Comparison of ENCODE assay signal across 17 mouse cellular contexts in genomic region chr6:31389716-31390115, GRCm38 (mm10). TPM values are rescaled to one million over a fixed set of nuclear protein-coding genes. Genes with fewer than 3 reads are reported as not detected.
DNase-seq lines count a peak whose midpoint lies in the region; ATAC-seq and TF ChIP-seq lines count a peak whose summit lies in the region.
"Had no signal": no experiment of that assay in that cellular context is flagged by ENCODE, and none has a peak within 500 bp of the region (broad histone marks: within the 10 kb centered on the region; RNA-seq: fewer than 3 reads in every experiment).

No protein-coding gene starts in this region.

- no peaks in the 10 kb centered on the region for H3K4me1 ChIP-seq in forebrain, embryonic 14.5 days (ENCODE audit: control insufficient read depth, insufficient read depth, low read length)
- peaks cover 2% of the 10 kb centered on the region for H3K4me1 ChIP-seq in forebrain, embryonic 16.5 days (replicated peaks; ENCODE audit: control insufficient read depth, insufficient read depth, low read length)
- H3K4me1 ChIP-seq in heart, postnatal 0 days (ENCODE audit: control insufficient read depth, insufficient read depth) = peaks cover 9% of the 10 kb centered on the region; the same call in 1 of the 2 replicates
- no peaks in the 10 kb centered on the region for H3K4me1 ChIP-seq in midbrain, postnatal 0 days (ENCODE audit: insufficient read depth, low read length)
- 0 out of 2 replicates have a peak, but pooled peaks cover 2% of the 10 kb centered on the region for H3K4me1 ChIP-seq in midbrain, embryonic 13.5 days (replicated peaks)
- H3K4me1 ChIP-seq: hindbrain, embryonic 13.5 days; limb, embryonic 13.5 days had no signal

- no peak overlapping the region for H3K9ac ChIP-seq in forebrain, embryonic 14.5 days (ENCODE audit: low read length)
- H3K9ac ChIP-seq in forebrain, embryonic 16.5 days (replicated peaks; ENCODE audit: low read depth, low read length) = no peak overlapping the region
- no peak overlapping the region for H3K9ac ChIP-seq in heart, postnatal 0 days (replicated peaks; ENCODE audit: low read depth, low read length)
- no peak overlapping the region for H3K9ac ChIP-seq in midbrain, postnatal 0 days (replicated peaks; ENCODE audit: low read length, poor library complexity, severe bottlenecking)
- no peak overlapping the region for H3K9ac ChIP-seq in midbrain, embryonic 13.5 days (replicated peaks)
- H3K9ac ChIP-seq: hindbrain, embryonic 13.5 days; intestine, embryonic 15.5 days; limb, embryonic 13.5 days; liver, embryonic 12.5 days; midbrain, embryonic 12.5 days had no signal

- TF ChIP-seq CTCF in heart, postnatal 0 days (IDR thresholded peaks at IDR 0.05; ENCODE audit: low read depth) = no peak
- TF ChIP-seq CTCF in midbrain, postnatal 0 days (IDR thresholded peaks at IDR 0.05) = no peak

- no peak overlapping the region for H3K4me3 ChIP-seq in forebrain, embryonic 14.5 days (ENCODE audit: low read depth, low read length)
- H3K4me3 ChIP-seq in forebrain, embryonic 16.5 days (replicated peaks; ENCODE audit: low read length) = no peak overlapping the region
- no peak overlapping the region for H3K4me3 ChIP-seq in heart, postnatal 0 days (ENCODE audit: low read depth, low read length)
- H3K4me3 ChIP-seq in midbrain, postnatal 0 days (ENCODE audit: low read depth, low read length) = no peak overlapping the region
- no peak overlapping the region for H3K4me3 ChIP-seq in midbrain, embryonic 13.5 days (replicated peaks)
- H3K4me3 ChIP-seq: embryonic facial prominence, embryonic 10.5 days; forebrain, embryonic 10.5 days; hindbrain, embryonic 13.5 days; intestine, embryonic 15.5 days; limb, embryonic 13.5 days; liver, embryonic 12.5 days; midbrain, embryonic 12.5 days had no signal

- ATAC-seq in forebrain, embryonic 14.5 days = no peak
- no peak for ATAC-seq in forebrain, embryonic 16.5 days
- ATAC-seq in heart, postnatal 0 days (ENCODE audit: insufficient read depth, low read depth) = no peak
- no peak for ATAC-seq in midbrain, postnatal 0 days (ENCODE audit: low FRiP score)
- no peak for ATAC-seq in midbrain, embryonic 13.5 days
- ATAC-seq: liver, embryonic 12.5 days had no signal

- peak; percentile 22 for DNase-seq in forebrain, embryonic 14.5 days (ENCODE audit: low spot score)
- no peak for DNase-seq in heart, postnatal 0 days (ENCODE audit: low spot score)
- DNase-seq in heart, postnatal 4 days = no peak
- peak; percentile 35 for DNase-seq in midbrain, postnatal 0 days (ENCODE audit: low spot score)
- DNase-seq in fat pad, adult 2 months (ENCODE audit: extremely low read depth, low read depth, low spot score) = peak; percentile 69
- no peak for DNase-seq in right cerebral cortex, adult 18-20 months
- DNase-seq: cerebellum, adult 9-10 months; right cerebral cortex, postnatal 14 days had no signal

- no peaks in the 10 kb centered on the region for H3K27me3 ChIP-seq in forebrain, embryonic 14.5 days (replicated peaks; ENCODE audit: control insufficient read depth, insufficient read depth, low read length)
- H3K27me3 ChIP-seq in forebrain, embryonic 16.5 days (replicated peaks; ENCODE audit: control insufficient read depth, insufficient read depth, low read length) = no peaks in the 10 kb centered on the region
- no peaks in the 10 kb centered on the region for H3K27me3 ChIP-seq in heart, postnatal 0 days (ENCODE audit: control insufficient read depth, insufficient read depth, low read length)
- H3K27me3 ChIP-seq in midbrain, postnatal 0 days (ENCODE audit: insufficient read depth, low read length) = no peaks in the 10 kb centered on the region
- H3K27me3 ChIP-seq in midbrain, embryonic 13.5 days = no peaks in the 10 kb centered on the region
- H3K27me3 ChIP-seq: hindbrain, embryonic 13.5 days; intestine, embryonic 15.5 days; limb, embryonic 13.5 days; liver, embryonic 12.5 days; midbrain, embryonic 12.5 days had no signal

- WGBS in forebrain, embryonic 14.5 days = 79% methylated on average over 6 of the region's 6 CpGs
- 47% methylated on average over 6 of the region's 6 CpGs for WGBS in forebrain, embryonic 16.5 days
- WGBS in heart, postnatal 0 days = 62% methylated on average over 6 of the region's 6 CpGs
- WGBS in midbrain, postnatal 0 days = 88% methylated on average over 6 of the region's 6 CpGs
- 88% methylated on average over 6 of the region's 6 CpGs for WGBS in midbrain, embryonic 13.5 days

- no peak overlapping the region for H3K27ac ChIP-seq in forebrain, embryonic 14.5 days (ENCODE audit: low read depth, low read length)
- no peak overlapping the region for H3K27ac ChIP-seq in forebrain, embryonic 16.5 days (ENCODE audit: low read length)
- H3K27ac ChIP-seq in heart, postnatal 0 days (ENCODE audit: low read depth) = peak overlapping the region; percentile 73
- no peak overlapping the region for H3K27ac ChIP-seq in midbrain, postnatal 0 days (ENCODE audit: low read depth, low read length)
- no peak overlapping the region for H3K27ac ChIP-seq in midbrain, embryonic 13.5 days
- H3K27ac ChIP-seq: embryonic facial prominence, embryonic 10.5 days; forebrain, embryonic 10.5 days; hindbrain, embryonic 13.5 days; intestine, embryonic 15.5 days; limb, embryonic 13.5 days; liver, embryonic 12.5 days; midbrain, embryonic 12.5 days had no signal

- no peak overlapping the region for H3K4me2 ChIP-seq in forebrain, embryonic 14.5 days (ENCODE audit: low read length)
- H3K4me2 ChIP-seq in forebrain, embryonic 16.5 days (ENCODE audit: low read length) = no peak overlapping the region
- no peak overlapping the region for H3K4me2 ChIP-seq in heart, postnatal 0 days (ENCODE audit: low read depth, low read length)
- no peak overlapping the region for H3K4me2 ChIP-seq in midbrain, postnatal 0 days (ENCODE audit: low read depth, low read length, poor library complexity, severe bottlenecking)
- H3K4me2 ChIP-seq in midbrain, embryonic 13.5 days (replicated peaks) = no peak overlapping the region
- H3K4me2 ChIP-seq: hindbrain, embryonic 13.5 days; intestine, embryonic 15.5 days; limb, embryonic 13.5 days; liver, embryonic 12.5 days; midbrain, embryonic 12.5 days had no signal

- no peaks in the 10 kb centered on the region for H3K9me3 ChIP-seq in forebrain, embryonic 14.5 days (replicated peaks; ENCODE audit: control insufficient read depth, low read length)
- H3K9me3 ChIP-seq in forebrain, embryonic 16.5 days (ENCODE audit: control insufficient read depth, low read length) = no peaks in the 10 kb centered on the region
- H3K9me3 ChIP-seq in heart, postnatal 0 days (replicated peaks; ENCODE audit: control insufficient read depth, low read length) = no peaks in the 10 kb centered on the region
- no peaks in the 10 kb centered on the region for H3K9me3 ChIP-seq in midbrain, postnatal 0 days (ENCODE audit: low read length)
- no peaks in the 10 kb centered on the region for H3K9me3 ChIP-seq in midbrain, embryonic 13.5 days
- H3K9me3 ChIP-seq: embryonic facial prominence, embryonic 10.5 days; forebrain, embryonic 10.5 days; hindbrain, embryonic 13.5 days; intestine, embryonic 15.5 days; limb, embryonic 13.5 days; liver, embryonic 12.5 days; midbrain, embryonic 12.5 days had no signal

- TF ChIP-seq EP300 in heart, postnatal 0 days (IDR thresholded peaks at IDR 0.05; ENCODE audit: low read depth) = no peak

- no peaks in the 10 kb centered on the region for H3K36me3 ChIP-seq in forebrain, embryonic 14.5 days (ENCODE audit: control insufficient read depth, insufficient read depth, low read length)
- no peaks in the 10 kb centered on the region for H3K36me3 ChIP-seq in forebrain, embryonic 16.5 days (ENCODE audit: control insufficient read depth, insufficient read depth)
- H3K36me3 ChIP-seq in heart, postnatal 0 days (replicated peaks; ENCODE audit: control insufficient read depth, insufficient read depth, low read length) = no peaks in the 10 kb centered on the region
- H3K36me3 ChIP-seq in midbrain, postnatal 0 days (ENCODE audit: insufficient read depth, low read length) = no peaks in the 10 kb centered on the region
- H3K36me3 ChIP-seq in midbrain, embryonic 13.5 days = no peaks in the 10 kb centered on the region
- H3K36me3 ChIP-seq: embryonic facial prominence, embryonic 10.5 days; forebrain, embryonic 10.5 days; hindbrain, embryonic 13.5 days; intestine, embryonic 15.5 days; limb, embryonic 13.5 days; liver, embryonic 12.5 days; midbrain, embryonic 12.5 days had no signal

RNA-seq across cellular contexts. Expression of gene Mkln1, which starts 8.8 kb away (rescaled TPM):
- 156 and 167 TPM in 2 replicates for polyA plus RNA-seq in forebrain, embryonic 14.5 days (2014; fragmentation: Nextera tagmentation; extraction: Ambion mirVana)
- 159 and 177 TPM in 2 replicates for polyA plus RNA-seq in forebrain, embryonic 16.5 days (2015; fragmentation: Nextera tagmentation; extraction: Ambion mirVana)
- total RNA-seq in heart, postnatal 0 days (2014; rRNA removed; ENCODE audit: low replicate concordance) = 79.9 and 113 TPM in 2 replicates
- polyA plus RNA-seq in heart, postnatal 0 days (2015; fragmentation: Nextera tagmentation; extraction: Ambion mirVana) = 203 and 217 TPM in 2 replicates
- 100 to 1,000 TPM; 201 to 216 TPM for total RNA-seq in heart, postnatal 4 days (2021)
- total RNA-seq in midbrain, postnatal 0 days (2014; rRNA removed) = 44.4 and 52.0 TPM in 2 replicates
- polyA plus RNA-seq in midbrain, postnatal 0 days (2015; fragmentation: Nextera tagmentation; extraction: Ambion mirVana) = 72.7 and 84.0 TPM in 2 replicates
- 155 and 167 TPM in 2 replicates for polyA plus RNA-seq in midbrain, embryonic 13.5 days (2015; fragmentation: Nextera tagmentation; extraction: Ambion mirVana)

Comparison
In these comparisons a context has a peak if more than half of its experiments do, and no peak if none do; other contexts are left out.
1. DNase-seq: peak in forebrain, embryonic 14.5 days (single experiment), midbrain, postnatal 0 days (single experiment) and fat pad, adult 2 months (single experiment); none in heart, postnatal 0 days (single experiment), heart, postnatal 4 days (single experiment) and right cerebral cortex, adult 18-20 months (single experiment).